Mouse (Mus musculus): ENCODE measurements around the gene Sdk1.
A peak's percentile ranks its signal among the peaks of the same experiment; 100 is the strongest.

Gene Sdk1

DNA sequence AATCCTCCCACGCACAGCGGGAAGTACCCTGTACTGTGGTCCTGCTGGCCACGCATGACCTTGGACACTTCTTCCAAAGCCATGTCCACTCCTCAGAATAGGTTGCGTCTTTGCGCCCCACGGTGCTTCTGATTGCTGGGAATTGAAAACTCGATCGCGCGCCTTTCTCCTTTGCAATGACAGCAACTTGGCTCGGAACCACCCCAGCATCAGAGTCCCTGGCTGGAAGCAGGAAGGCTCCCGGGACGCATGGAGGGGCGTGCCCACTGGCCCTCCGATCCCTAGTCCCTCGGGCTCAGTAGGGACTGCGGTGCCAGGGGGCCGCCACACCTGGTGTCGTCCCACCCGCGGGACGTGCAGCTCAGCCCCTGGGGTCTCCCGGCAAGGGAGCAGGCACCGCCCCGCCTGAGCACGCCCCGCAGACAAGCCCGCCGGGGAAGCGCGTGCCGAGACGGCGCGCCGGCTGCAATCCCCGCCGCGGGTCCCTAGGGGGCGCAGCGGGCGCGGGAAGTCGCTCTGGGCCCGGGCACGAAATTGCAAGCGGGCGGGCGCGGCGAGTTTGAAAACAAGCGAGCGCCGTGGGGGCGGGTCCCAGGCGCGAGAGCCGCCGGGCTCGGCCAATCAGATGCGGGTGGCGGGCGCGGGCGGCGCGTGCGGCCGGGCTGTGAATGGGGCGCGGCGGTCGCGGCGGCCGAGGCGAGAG is at the start of gene Sdk1:
Gene Sdk1 (plus strand): TSS at position 650 of the 703 bp plus-strand sequence.
- DNase-seq (ENCODE audit: low read depth, low spot score): peak; percentile 1

DNA sequence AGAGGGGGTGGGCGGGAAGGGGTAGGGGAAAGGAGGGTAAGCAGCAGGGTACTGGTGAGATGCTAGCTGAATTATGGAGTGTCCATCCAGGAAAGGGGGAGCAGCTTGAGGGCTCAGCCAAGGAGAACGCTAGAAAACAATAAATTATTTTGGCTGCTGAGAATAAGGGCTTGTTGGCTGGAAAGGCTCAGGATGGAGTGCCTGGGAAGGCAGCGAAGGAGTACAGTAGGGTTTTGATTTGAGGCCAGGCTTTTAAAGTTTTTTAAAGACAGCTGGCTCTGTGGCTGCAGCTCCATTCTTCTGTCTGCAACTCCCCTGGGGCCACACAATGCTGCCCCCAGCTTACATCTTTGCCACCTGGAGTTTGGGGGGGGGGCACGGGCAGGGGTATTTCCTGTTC is 44.0 kb upstream of the Sdk1 start:
- DNase-seq (ENCODE audit: low read depth, low spot score): no peak

DNA sequence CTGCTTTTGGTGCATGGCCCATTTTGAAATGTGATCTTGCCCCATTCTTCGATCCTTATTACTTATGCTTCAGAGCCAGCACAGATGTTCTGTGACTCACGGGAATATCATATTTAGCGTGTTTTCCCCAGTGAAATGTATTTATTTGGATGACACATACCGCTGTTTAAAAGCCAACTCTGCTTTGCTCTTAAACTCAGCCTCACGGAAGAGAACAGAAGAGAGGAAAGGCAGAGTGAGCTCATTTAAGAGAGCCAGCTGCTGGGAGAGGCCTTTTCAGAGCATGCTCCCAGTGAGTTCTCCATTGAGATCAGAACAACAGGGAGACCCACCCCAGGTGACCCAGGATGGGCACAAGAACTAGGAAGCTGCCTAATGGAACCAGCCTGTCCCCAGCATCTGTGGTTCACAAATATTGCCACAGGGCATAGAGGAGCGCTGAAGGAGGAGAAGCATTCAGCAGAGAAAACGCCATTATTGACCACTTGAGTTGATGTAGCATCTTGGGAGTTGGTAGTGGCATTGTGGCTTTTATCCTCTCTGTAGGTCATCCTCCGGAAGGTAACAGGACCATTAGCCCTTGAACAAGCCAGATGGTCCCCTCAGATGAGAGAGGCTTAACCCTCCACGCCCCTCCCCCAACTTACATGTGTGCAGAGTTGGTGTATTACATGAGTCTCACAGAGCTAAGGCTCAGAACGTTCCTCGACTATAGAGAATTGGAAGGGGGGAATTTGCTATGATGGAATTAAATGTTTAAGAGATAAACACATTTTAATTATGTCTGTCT is 38.8 kb upstream of the Sdk1 start:
- no peak for DNase-seq (ENCODE audit: low read depth, low spot score)

DNA sequence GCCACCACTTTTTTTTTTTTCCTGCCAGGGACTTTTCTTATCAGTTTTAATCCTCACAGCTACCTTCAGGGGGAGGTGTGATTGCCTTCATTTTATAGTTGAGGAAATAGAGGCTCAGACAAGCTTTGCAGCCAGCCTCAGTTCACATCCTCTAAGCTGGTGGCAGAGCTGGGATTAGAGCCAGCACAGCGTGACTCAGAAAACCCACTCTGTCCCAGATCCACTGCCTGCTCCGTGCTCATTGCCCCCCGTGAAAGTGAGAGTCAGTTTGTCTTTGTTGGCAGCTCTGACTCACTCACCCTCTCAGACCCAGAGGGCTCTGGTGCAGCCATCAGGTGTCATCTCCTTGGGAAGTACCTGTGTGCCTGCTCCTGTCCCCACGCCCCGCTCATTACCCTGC is 34.2 kb upstream of the Sdk1 start:
- no peak for DNase-seq (ENCODE audit: low read depth, low spot score)

DNA sequence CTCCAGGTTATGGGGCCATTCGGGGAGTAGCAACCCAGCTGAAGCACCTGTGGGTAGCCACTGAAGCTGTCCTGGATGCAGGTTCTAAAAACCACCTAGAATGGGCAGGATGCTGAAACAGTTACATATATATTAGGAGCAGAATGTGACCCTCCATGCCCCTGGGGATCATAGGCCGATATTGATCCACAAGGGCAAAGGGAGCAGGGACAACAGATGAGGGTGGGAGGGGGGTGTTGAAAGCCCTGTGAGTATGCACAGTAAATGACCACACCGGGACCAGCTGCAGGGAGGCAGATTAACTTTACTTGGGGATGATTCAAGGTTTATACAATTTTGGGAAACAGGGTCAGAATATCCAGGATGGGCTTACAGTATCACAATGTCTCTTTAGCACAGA is 16.0 kb upstream of the Sdk1 start:
- no peak for DNase-seq (ENCODE audit: low read depth, low spot score)

DNA sequence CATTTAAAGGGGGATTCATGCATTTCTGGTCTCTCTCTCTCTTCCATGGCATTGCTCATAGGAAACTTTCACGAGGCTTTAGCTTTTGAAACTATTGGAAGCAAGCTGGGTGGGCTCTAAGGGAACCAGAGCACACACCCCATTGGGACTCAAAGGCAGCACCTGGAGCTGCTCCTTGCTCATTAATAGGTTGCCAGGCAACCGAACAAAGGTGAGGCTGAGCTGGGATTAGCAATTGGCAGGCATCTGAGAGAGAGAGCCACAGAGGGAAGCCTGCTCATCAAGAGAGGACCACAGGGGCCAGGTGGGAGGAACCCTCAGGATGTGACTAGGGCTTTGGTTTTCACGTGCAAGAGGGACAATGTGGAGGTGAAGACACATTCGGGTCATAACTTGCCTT is 7.0 kb upstream of the Sdk1 start:
- no peak for DNase-seq (ENCODE audit: low read depth, low spot score)

DNA sequence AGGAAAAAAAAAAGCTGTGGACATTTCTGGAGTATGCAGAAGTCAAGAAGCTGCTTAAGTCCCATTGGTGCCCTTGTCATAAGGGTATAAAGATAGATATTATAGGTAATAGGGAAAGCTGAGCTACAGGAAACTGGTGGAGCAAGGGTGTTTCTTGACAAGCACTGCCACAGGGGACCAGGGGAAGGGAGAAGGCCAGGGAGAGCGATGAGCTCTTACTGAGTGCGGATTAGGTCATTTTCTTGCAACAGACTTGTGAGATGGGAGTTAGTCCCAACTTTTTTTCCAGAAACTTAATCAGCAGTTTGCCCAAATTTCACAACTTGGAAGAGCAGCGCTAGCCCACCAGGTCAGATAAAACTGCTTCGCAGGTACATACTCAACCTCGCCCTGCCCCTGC is 1.9 kb upstream of the Sdk1 start:
- no peak for DNase-seq (ENCODE audit: low read depth, low spot score)

DNA sequence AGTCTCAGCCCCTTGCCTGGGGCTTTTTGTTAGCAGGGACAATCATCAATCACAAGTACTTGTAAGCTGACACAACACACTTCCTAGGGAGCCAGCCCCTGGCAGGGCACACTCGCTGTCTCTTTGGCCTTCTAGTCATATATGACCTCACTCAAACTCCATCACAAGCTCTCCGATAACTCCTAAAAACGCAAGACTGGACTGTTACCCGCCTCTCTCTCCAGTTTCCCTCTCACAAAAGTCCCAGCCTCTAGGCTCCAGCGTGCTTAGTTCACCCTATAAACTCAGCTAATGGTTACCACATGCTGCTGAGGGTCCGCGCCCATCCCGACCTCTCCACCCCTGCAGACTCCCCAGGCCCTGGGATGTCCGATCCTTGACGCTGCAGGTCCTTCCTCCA is 849 bp upstream of the Sdk1 start:
- DNase-seq (ENCODE audit: low read depth, low spot score): no peak

DNA sequence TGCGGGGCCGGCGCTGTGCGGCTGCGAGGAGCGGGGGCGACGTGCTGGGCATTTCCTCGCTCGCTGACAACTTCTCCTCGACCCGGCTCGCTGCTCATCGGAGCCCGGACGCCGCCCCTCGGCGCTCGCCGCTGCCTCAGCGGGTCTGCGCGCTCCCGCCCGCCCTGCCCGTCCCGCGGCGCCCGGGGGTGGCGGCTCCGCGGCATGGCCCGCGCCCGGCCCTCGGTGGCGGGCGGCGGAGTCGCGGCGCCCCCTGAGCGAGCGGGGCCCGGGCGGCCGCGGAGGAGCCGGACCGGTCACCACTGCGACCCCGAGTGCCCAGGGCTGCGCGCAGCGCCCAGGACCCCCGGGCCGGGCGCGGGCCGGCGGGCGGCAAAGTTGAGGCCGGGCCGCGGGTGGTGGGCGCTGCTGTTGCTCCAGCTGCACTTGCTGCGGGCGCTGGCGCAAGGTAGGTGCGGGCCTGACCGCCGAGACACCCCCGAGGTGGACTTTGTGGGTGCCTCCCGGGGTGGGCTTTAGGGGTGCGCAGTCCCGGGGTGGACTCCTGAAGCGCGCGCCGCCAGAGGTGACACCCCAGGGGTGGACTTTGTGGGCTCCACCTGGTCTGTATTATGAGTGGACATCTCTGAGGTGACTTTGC is 475 bp downstream of the Sdk1 start:
- no peak for DNase-seq (ENCODE audit: low read depth, low spot score)

DNA sequence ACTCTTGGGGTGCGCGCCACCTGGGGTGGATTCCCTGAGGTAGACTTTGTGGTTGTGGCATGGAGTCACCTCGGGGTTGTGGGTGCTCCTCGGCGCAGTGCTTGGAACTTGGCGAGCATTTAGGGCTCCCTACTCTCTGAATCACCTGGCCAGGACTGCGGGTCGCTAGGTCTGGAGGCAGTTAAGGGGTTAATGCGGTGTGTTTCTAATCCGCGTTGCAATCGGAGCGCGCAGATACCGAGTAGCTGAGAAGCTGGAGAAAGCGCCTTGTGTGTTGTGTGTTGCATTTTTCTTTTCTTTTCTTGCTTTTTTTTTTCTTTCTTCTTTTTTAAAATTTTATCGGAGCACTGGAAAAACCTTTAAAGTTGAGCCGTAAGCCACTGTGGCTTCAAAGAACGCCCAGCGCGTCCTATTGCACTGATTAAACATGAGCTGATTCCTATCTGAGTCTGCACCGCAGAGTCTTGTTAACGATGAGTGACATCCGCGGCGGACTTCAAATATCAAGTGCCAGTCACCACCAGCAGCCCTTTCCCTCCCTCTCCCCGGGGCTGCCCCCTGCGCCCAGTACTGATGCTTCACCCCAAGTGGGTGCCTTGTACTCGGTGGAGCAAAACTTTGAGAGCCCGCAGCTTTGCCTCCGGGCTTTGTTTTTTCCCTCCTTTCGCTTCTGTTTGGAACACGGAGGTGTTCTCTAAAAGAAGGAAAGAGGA is 2.1 kb downstream of the Sdk1 start:
- DNase-seq (ENCODE audit: low read depth, low spot score): no peak

DNA sequence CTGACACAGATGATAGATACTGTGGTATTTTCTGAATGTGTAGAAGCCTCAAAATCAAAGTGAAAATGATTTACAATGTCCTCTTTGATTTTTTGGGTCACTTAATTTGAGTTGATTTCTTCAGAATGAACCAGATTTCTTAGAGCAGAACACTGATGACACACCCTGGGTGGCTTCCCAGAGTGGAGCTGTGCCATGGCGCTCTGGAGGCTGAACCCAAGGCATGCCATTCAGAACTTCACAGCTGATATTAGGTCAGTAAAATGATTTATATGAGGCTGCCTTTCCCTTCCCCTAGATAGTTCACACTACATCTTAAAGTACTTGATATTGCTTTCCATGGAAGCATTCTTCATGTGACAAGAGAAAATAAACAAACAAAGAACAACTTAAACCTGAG is 23.0 kb downstream of the Sdk1 start:
- DNase-seq (ENCODE audit: low read depth, low spot score): no peak

DNA sequence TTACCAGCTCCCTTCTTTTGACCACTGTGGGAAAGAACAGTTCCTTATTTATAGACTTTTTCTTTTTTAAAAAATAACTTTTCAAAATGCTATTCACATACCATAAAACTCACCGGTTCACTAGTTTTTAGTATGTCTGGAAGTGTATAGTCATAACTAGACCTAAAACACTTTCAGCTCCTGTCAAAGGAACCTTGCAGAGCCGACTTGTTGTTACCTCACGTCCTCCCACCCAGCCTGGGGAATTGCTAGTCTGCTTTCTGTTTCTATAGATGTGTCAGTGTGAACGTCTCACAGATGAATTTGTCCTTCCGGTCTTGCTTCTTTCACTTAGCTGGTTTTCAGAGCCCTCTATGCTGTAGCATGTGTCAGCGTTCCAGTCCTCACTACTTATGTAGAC is 35.8 kb downstream of the Sdk1 start:
- no peak for DNase-seq (ENCODE audit: low read depth, low spot score)

DNA sequence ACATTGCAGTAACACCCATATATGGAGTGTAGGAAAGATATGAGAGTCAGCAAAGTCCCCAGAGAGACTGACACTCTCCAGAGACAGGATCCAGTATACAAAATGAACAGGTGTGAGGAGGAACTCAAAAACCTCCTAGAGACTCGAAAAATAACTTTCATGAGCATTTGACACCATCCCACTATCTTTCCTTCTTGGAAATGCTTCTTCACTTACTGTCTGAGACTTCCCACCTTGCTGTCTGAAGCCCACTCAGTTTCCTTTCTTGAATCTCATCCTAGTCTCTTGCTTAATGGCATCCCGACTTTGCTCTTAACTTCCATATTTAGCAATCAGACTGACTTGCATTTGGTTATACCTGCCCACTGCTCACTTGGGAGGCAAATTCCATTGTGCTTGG is 40.5 kb downstream of the Sdk1 start:
- no peak for DNase-seq (ENCODE audit: low read depth, low spot score)

DNA sequence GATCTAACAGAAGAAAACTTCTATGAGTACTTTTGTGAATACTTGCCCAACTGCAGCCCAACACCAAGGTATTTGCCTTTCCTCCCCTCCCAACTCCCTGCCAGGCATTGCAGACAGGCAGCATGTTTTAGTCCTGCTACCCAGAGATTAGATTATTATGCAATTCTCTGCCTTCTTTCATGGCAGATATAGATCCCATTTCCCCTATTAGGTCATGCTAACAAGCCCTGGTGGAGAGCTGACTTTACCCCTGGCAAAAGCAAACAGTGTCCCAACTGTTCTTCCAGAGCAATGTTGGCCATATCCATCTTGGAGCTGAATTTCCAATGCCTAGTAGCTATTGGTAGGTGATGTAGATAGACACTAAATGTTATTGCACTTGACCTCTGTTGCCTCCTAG is 48.3 kb downstream of the Sdk1 start:
- no peak for DNase-seq (ENCODE audit: low read depth, low spot score)

DNA sequence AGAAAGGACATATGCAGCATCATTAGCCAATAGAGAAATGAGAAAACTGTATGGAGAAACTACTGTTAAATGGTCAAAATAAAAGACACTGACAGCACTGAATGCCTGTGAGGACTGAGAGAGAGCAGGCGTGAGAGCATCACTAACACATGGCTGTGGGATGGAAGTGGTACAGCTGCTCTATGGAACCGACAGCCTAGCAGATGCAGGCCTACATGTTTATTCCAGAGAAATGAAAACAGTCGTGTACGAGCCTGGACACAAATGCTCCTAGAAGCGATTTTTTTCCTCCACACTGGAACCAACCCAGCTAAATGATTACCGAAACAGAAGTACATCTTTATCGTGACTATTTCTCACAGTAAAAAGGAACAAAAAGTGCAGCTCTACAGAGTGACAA is 54.0 kb downstream of the Sdk1 start:
- no peak for DNase-seq (ENCODE audit: low read depth, low spot score)

DNA sequence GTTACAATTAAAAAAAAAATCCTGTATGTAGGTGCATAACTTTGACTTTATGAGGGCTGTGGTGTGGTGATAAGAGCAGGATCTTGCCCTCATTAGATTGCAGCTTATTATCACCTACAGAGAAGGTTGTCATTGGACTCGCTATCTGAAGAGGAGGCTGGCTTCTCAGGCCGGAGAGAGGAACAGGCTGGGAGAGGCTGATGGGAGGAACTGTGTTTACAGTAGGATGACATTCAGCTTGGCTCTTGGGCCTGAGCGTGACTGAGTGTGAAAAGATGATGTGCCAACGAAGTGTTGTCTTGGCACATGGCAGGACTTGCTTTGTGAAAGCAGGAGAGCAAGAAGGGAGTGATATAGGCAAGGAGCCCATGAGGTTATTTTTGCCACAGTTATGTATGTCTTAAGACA is 61.0 kb downstream of the Sdk1 start:
- no peak for DNase-seq (ENCODE audit: low read depth, low spot score)

DNA sequence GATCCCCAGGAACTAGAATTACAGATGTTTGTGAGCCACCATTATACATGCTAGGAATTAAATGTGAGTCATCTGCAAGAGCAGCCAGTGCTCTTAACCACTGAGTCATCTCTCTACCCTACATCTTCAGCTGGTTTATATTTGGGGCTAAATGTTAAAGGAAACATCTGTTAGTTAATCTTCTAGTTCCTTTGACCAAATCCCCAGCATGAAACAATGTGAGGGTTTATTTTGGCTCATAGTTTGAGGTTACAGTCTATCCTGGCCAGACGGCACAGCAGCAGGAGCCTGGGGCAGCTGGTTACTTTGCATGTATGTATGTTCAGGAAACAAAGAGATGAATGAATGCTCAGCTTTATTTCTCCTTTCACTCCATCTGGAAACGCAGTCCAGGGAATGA is 62.5 kb downstream of the Sdk1 start:
- no peak for DNase-seq (ENCODE audit: low read depth, low spot score)

DNA sequence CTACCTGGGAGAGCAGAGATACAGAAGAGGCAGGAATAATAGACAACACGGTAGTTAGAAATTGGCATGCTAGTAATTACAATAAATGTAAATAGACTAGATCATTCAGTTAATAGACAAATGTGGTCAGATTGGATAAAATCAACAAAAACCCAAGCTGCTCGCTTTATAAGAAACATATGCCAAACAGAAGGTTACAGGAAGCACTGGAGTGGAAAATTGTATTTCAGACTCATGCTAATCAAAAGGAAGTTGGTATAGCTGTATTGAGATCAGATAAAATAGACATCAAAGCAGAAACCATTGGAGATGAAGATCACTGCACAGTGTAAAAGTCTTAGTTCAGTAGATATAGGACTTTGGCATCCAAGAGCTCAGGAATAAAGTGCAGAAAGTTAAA is 63.4 kb downstream of the Sdk1 start:
- DNase-seq (ENCODE audit: low read depth, low spot score): no peak

DNA sequence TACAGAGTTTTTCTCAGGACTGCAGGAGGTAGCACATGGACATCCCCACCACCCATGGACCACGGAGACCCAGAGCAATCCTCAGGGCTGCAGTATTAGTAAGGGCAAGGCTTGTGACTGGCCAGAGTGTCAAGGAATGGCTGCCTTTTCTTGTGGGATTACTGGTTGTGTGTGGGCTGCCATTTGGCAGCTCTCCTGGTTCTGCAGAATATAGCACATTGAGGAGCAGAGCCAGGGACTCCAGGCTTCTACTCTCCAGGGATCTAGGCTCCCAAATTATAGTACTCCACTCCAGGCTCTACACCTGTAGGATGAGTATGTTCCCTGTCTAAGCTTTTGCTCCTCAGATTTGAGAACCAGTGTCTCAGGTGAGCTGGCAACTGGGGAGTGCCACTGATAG is 69.4 kb downstream of the Sdk1 start:
- no peak for DNase-seq (ENCODE audit: low read depth, low spot score)

DNA sequence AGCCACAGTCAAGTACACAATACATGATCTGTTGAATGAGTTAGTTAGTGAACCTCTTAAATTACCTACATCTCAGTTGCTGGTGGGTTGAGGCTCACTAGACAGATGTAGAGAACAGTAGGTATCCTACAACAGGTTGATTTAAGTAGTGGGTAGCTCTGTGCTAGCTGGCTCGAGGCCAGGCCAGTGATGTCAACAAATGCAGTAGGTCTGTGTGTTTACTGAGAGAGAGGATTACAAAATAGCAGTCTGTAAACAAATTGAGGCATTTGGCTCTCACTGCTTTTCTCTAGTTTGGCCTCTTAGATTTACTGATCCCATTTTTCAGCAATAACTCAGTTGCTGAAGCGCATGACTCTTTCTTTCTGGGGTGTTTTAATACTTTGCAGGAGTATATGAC is 70.5 kb downstream of the Sdk1 start:
- no peak for DNase-seq (ENCODE audit: low read depth, low spot score)

DNA sequence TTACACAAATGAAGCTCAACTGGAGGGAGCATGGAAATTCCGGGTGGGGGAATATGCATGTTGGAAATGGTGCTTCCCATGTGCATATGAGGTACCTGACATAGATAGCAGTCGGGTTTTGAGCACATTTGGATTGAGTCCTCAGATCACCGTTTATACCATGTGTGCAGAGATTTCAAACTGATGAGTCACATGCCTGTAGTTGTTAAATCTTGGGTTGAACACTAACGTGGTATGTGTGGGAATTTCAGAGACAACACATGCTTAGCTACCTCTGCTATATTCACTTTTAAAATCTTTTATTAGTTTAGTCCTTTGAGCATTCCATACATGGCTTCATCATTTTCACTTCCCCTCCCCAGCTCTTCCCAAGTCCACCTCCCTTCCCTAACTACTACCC is 71.0 kb downstream of the Sdk1 start:
- no peak for DNase-seq (ENCODE audit: low read depth, low spot score)

DNA sequence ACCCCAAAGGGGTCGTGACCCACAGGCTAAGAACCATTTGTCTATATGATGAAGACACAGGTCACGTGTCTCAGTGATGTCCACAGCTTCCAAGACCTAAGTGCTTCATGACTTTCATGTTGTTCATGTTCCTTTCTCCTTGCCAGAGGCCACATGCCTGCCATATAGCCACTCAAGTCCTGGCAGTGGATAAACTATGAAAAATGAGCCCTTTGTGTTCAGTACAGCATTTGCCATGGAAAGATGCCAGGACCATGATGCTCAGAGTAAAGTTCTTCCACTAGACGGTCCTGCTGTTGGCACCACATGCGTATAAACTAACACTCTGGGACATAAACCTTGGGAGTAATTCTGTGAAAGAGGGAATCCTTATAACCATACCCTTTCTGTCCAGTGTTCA is 75.8 kb downstream of the Sdk1 start:
- DNase-seq (ENCODE audit: low read depth, low spot score): no peak
